Mouse (Mus musculus): ENCODE data around the gene Ggt1. TPM values are rescaled to one million over a fixed set of nuclear protein-coding genes. Genes with fewer than 3 reads are reported as not detected.

Ggt1 gene
- polyA plus RNA-seq, 1 experiment from 2014 or later = 0.34 TPM

GRCm38 (mm10) chr10:75573965-75574364 is 12.6 kb downstream of the Ggt1 start:
- peaks cover under 1% of the 10 kb centered on the region; the same call in 1 of the 2 replicates for H3K4me1 ChIP-seq (replicated peaks)
- no peak overlapping the region for H3K9ac ChIP-seq

GRCm38 (mm10) chr10:75579129-75579528 is 17.7 kb downstream of the Ggt1 start:
- Histone ChIP-seq H3K27me3 (replicated peaks) (peaks cover 19% of the 10 kb centered on the region), H3K36me3 (no peaks in the 10 kb centered on the region), H3K9me3 (replicated peaks) (no peaks in the 10 kb centered on the region), H3K27ac (ENCODE audit: poor library complexity, severe bottlenecking) (no peak overlapping the region), H3K9ac (no peak overlapping the region), H3K4me1 (replicated peaks) (no peaks in the 10 kb centered on the region), H3K4me2 (no peak overlapping the region), H3K4me3 (no peak overlapping the region)
- ATAC-seq (ENCODE audit: insufficient number of reproducible peaks, low FRiP score) = no peak
- WGBS = 75% methylated on average over 6 of the region's 6 CpGs

More at GRCm38 (mm10) chr10:75573965-75574364, 12.6 kb downstream of the Ggt1 start:
- ATAC-seq (ENCODE audit: insufficient number of reproducible peaks, low FRiP score) = no peak
- no peaks in the 10 kb centered on the region for H3K9me3 ChIP-seq (replicated peaks)
- no peak overlapping the region for H3K4me3 ChIP-seq
- no peak overlapping the region for H3K27ac ChIP-seq (ENCODE audit: poor library complexity, severe bottlenecking)
- peaks cover 5% of the 10 kb centered on the region; the same call in 1 of the 2 replicates for H3K27me3 ChIP-seq (replicated peaks)
- H3K36me3 ChIP-seq = no peaks in the 10 kb centered on the region
- WGBS = 80% methylated on average over 9 of the region's 9 CpGs
- H3K4me2 ChIP-seq = no peak overlapping the region

GRCm38 (mm10) chr10:75585876-75586552 is 24.6 kb downstream of the Ggt1 start:
- Histone ChIP-seq H3K27me3 (replicated peaks) (peaks cover 37% of the 10 kb centered on the region), H3K9me3 (replicated peaks) (no peaks in the 10 kb centered on the region), H3K9ac (no peak overlapping the region), H3K4me2 (peak overlapping the region; percentile 48), H3K27ac (ENCODE audit: poor library complexity, severe bottlenecking) (no peak overlapping the region), H3K4me3 (no peak overlapping the region), H3K36me3 (no peaks in the 10 kb centered on the region), H3K4me1 (replicated peaks) (peaks cover 22% of the 10 kb centered on the region)
- ATAC-seq (ENCODE audit: insufficient number of reproducible peaks, low FRiP score) = no peak
- 19% methylated on average over 20 of the region's 20 CpGs for WGBS

GRCm38 (mm10) chr10:75586553-75586879 is 25.1 kb downstream of the Ggt1 start:
- H3K9me3 ChIP-seq (replicated peaks) = no peaks in the 10 kb centered on the region
- no peak overlapping the region for H3K4me2 ChIP-seq
- no peak overlapping the region for H3K4me3 ChIP-seq
- 68% methylated on average over 1 of the region's 1 CpGs for WGBS
- peaks cover 26% of the 10 kb centered on the region for H3K4me1 ChIP-seq (replicated peaks)
- no peak for ATAC-seq (ENCODE audit: insufficient number of reproducible peaks, low FRiP score)
- no peak overlapping the region for H3K27ac ChIP-seq (ENCODE audit: poor library complexity, severe bottlenecking)
- no peaks in the 10 kb centered on the region for H3K36me3 ChIP-seq
- no peak overlapping the region for H3K9ac ChIP-seq
- H3K27me3 ChIP-seq (replicated peaks) = peaks cover 37% of the 10 kb centered on the region

- no peak overlapping the region for H3K9ac ChIP-seq
- H3K27ac ChIP-seq (ENCODE audit: poor library complexity, severe bottlenecking) = no peak overlapping the region
- no peak for ATAC-seq (ENCODE audit: insufficient number of reproducible peaks, low FRiP score)
- H3K4me3 ChIP-seq = no peak overlapping the region
- H3K9me3 ChIP-seq (replicated peaks) = no peaks in the 10 kb centered on the region
- peaks cover 29% of the 10 kb centered on the region for H3K27me3 ChIP-seq (replicated peaks)
- peaks cover 32% of the 10 kb centered on the region for H3K4me1 ChIP-seq (replicated peaks)
- no peaks in the 10 kb centered on the region for H3K36me3 ChIP-seq
- 68% methylated on average over 4 of the region's 4 CpGs for WGBS
- H3K4me2 ChIP-seq = no peak overlapping the region
These were observed 26.4 kb downstream of the Ggt1 start for GRCm38 (mm10) chr10:75587781-75588180.

GRCm38 (mm10) chr10:75588336-75588735 is 26.9 kb downstream of the Ggt1 start:
- H3K4me1 ChIP-seq (replicated peaks) = peaks cover 32% of the 10 kb centered on the region
- no peak for ATAC-seq (ENCODE audit: insufficient number of reproducible peaks, low FRiP score)
- no peak overlapping the region for H3K9ac ChIP-seq
- WGBS = 47% methylated on average over 5 of the region's 5 CpGs
- no peak overlapping the region for H3K27ac ChIP-seq (ENCODE audit: poor library complexity, severe bottlenecking)
- H3K9me3 ChIP-seq (replicated peaks) = no peaks in the 10 kb centered on the region
- no peaks in the 10 kb centered on the region for H3K36me3 ChIP-seq
- peaks cover 26% of the 10 kb centered on the region for H3K27me3 ChIP-seq (replicated peaks)
- no peak overlapping the region for H3K4me3 ChIP-seq
- H3K4me2 ChIP-seq = no peak overlapping the region

- 16% methylated on average over 5 of the region's 5 CpGs for WGBS
- no peak for ATAC-seq (ENCODE audit: insufficient number of reproducible peaks, low FRiP score)
These were observed 27.7 kb downstream of the Ggt1 start, which contains the start of gene Ggt5 for GRCm38 (mm10) chr10:75589129-75589528. Gene Ggt5, plus strand, starts transcription at chr10:75589340.

GRCm38 (mm10) chr10:75589651-75590050 is 28.2 kb downstream of the Ggt1 start:
- no peak for ATAC-seq (ENCODE audit: insufficient number of reproducible peaks, low FRiP score)
- Histone ChIP-seq H3K27me3 (replicated peaks) (peaks cover 12% of the 10 kb centered on the region), H3K27ac (ENCODE audit: poor library complexity, severe bottlenecking) (peak overlapping the region; percentile 70), H3K4me3 (peak overlapping the region; percentile 34), H3K4me2 (peak overlapping the region; percentile 59), H3K9ac (peak overlapping the region; percentile 42), H3K9me3 (replicated peaks) (no peaks in the 10 kb centered on the region), H3K4me1 (replicated peaks) (peaks cover 32% of the 10 kb centered on the region), H3K36me3 (no peaks in the 10 kb centered on the region)
- WGBS = 59% methylated on average over 16 of the region's 16 CpGs

More at GRCm38 (mm10) chr10:75589129-75589528, 27.7 kb downstream of the Ggt1 start, which contains the start of gene Ggt5:
- Histone ChIP-seq H3K9ac (peak within 1 kb of the TSS; percentile 42), H3K4me1 (replicated peaks) (peaks cover 32% of the 10 kb centered on the region), H3K36me3 (no peaks in the 10 kb centered on the region), H3K4me2 (peak within 1 kb of the TSS; percentile 59), H3K4me3 (peak within 1 kb of the TSS; percentile 34), H3K27me3 (replicated peaks) (peaks cover 18% of the 10 kb centered on the region), H3K27ac (ENCODE audit: poor library complexity, severe bottlenecking) (peak within 1 kb of the TSS; percentile 78), H3K9me3 (replicated peaks) (no peaks in the 10 kb centered on the region)

GRCm38 (mm10) chr10:75591211-75591894 is 29.9 kb downstream of the Ggt1 start:
- peak overlapping the region; percentile 81 for H3K27ac ChIP-seq (ENCODE audit: poor library complexity, severe bottlenecking)
- no peaks in the 10 kb centered on the region for H3K9me3 ChIP-seq (replicated peaks)
- ATAC-seq (ENCODE audit: insufficient number of reproducible peaks, low FRiP score) = peak; percentile 68
- no peak overlapping the region for H3K9ac ChIP-seq
- H3K4me2 ChIP-seq = peak overlapping the region; percentile 59
- H3K4me1 ChIP-seq (replicated peaks) = peaks cover 35% of the 10 kb centered on the region
- H3K27me3 ChIP-seq (replicated peaks) = no peaks in the 10 kb centered on the region
- WGBS = 57% methylated on average over 12 of the region's 12 CpGs
- no peaks in the 10 kb centered on the region for H3K36me3 ChIP-seq
- H3K4me3 ChIP-seq = no peak overlapping the region

GRCm38 (mm10) chr10:75592585-75592984 is 31.2 kb downstream of the Ggt1 start:
- Histone ChIP-seq H3K27ac (ENCODE audit: poor library complexity, severe bottlenecking) (0 out of 2 replicates have a peak overlapping the region, but pooled peaks have one; percentile 81), H3K4me3 (no peak overlapping the region), H3K36me3 (no peaks in the 10 kb centered on the region), H3K27me3 (replicated peaks) (no peaks in the 10 kb centered on the region), H3K9me3 (replicated peaks) (peaks cover 3% of the 10 kb centered on the region), H3K9ac (no peak overlapping the region), H3K4me1 (replicated peaks) (peaks cover 34% of the 10 kb centered on the region), H3K4me2 (no peak overlapping the region)
- ATAC-seq (ENCODE audit: insufficient number of reproducible peaks, low FRiP score) = no peak
- WGBS = 58% methylated on average over 7 of the region's 7 CpGs

- 71% methylated on average over 8 of the region's 8 CpGs for WGBS
- Histone ChIP-seq H3K4me2 (no peak overlapping the region), H3K36me3 (peaks cover 5% of the 10 kb centered on the region; the same call in 1 of the 2 replicates), H3K27me3 (replicated peaks) (no peaks in the 10 kb centered on the region), H3K9me3 (replicated peaks) (peaks cover 3% of the 10 kb centered on the region), H3K4me3 (no peak overlapping the region), H3K4me1 (replicated peaks) (peaks cover 13% of the 10 kb centered on the region; the same call in 1 of the 2 replicates), H3K9ac (no peak overlapping the region), H3K27ac (ENCODE audit: poor library complexity, severe bottlenecking) (no peak overlapping the region)
- no peak for ATAC-seq (ENCODE audit: insufficient number of reproducible peaks, low FRiP score)
These were observed 34.6 kb downstream of the Ggt1 start for GRCm38 (mm10) chr10:75595981-75596380.

Measured in heart, embryonic 12.5 days (tissue).